Comparison of ENCODE assay signal across 8 mouse cellular contexts in genomic region chr5:121712232-121712933, GRCm38 (mm10). TPM values are rescaled to one million over a fixed set of nuclear protein-coding genes. Genes with fewer than 3 reads are reported as not detected.
DNase-seq lines count a peak whose midpoint lies in the region; ATAC-seq and TF ChIP-seq lines count a peak whose summit lies in the region.

No protein-coding gene starts in this region.

- TF ChIP-seq CTCF in midbrain, postnatal 0 days (IDR thresholded peaks at IDR 0.05) = no peak

- peak overlapping the region; percentile 95 for H3K9ac ChIP-seq in forebrain, embryonic 14.5 days (ENCODE audit: low read length)
- peak overlapping the region; percentile 98 for H3K9ac ChIP-seq in midbrain, postnatal 0 days (replicated peaks; ENCODE audit: low read length, poor library complexity, severe bottlenecking)

- peak; percentile 46 for DNase-seq in kidney, adult 18-20 months
- DNase-seq in kidney, adult 9 months = no peak
- peak; percentile 48 for DNase-seq in cerebellum, adult 11 months
- peak; percentile 44 for DNase-seq in forebrain, embryonic 14.5 days (ENCODE audit: low spot score)
- peak; percentile 66 for DNase-seq in hindbrain, embryonic 10.5 days (ENCODE audit: low spot score)
- peak; percentile 58 for DNase-seq in liver
- DNase-seq in midbrain, postnatal 0 days (ENCODE audit: low spot score) = peak; percentile 39
- peak; percentile 63 for DNase-seq in testis, postnatal 14 days (ENCODE audit: low spot score)

- H3K27me3 ChIP-seq in forebrain, embryonic 14.5 days (replicated peaks; ENCODE audit: control insufficient read depth, insufficient read depth, low read length) = no peaks in the 10 kb centered on the region
- no peaks in the 10 kb centered on the region for H3K27me3 ChIP-seq in hindbrain, embryonic 10.5 days (ENCODE audit: insufficient read depth, poor library complexity, severe bottlenecking)
- H3K27me3 ChIP-seq in midbrain, postnatal 0 days (ENCODE audit: insufficient read depth, low read length) = no peaks in the 10 kb centered on the region

- H3K36me3 ChIP-seq in forebrain, embryonic 14.5 days (ENCODE audit: control insufficient read depth, insufficient read depth, low read length) = no peaks in the 10 kb centered on the region
- peaks cover 13% of the 10 kb centered on the region for H3K36me3 ChIP-seq in hindbrain, embryonic 10.5 days
- H3K36me3 ChIP-seq in midbrain, postnatal 0 days (ENCODE audit: insufficient read depth, low read length) = no peaks in the 10 kb centered on the region

- H3K9me3 ChIP-seq in forebrain, embryonic 14.5 days (replicated peaks; ENCODE audit: control insufficient read depth, low read length) = no peaks in the 10 kb centered on the region
- H3K9me3 ChIP-seq in hindbrain, embryonic 10.5 days = no peaks in the 10 kb centered on the region
- H3K9me3 ChIP-seq in midbrain, postnatal 0 days (ENCODE audit: low read length) = no peaks in the 10 kb centered on the region

- peak overlapping the region; percentile 80 for H3K4me3 ChIP-seq in forebrain, embryonic 14.5 days (ENCODE audit: low read depth, low read length)
- H3K4me3 ChIP-seq in hindbrain, embryonic 10.5 days = peak overlapping the region; percentile 100
- peak overlapping the region; percentile 98 for H3K4me3 ChIP-seq in midbrain, postnatal 0 days (ENCODE audit: low read depth, low read length)

- peak; percentile 57 for ATAC-seq in forebrain, embryonic 14.5 days
- ATAC-seq in midbrain, postnatal 0 days (ENCODE audit: low FRiP score) = peak; percentile 44

- peaks cover 22% of the 10 kb centered on the region for H3K4me1 ChIP-seq in forebrain, embryonic 14.5 days (ENCODE audit: control insufficient read depth, insufficient read depth, low read length)
- peaks cover 45% of the 10 kb centered on the region for H3K4me1 ChIP-seq in hindbrain, embryonic 10.5 days (replicated peaks)
- H3K4me1 ChIP-seq in midbrain, postnatal 0 days (ENCODE audit: insufficient read depth, low read length) = peaks cover 8% of the 10 kb centered on the region; the same call in 1 of the 2 replicates

- WGBS in forebrain, embryonic 14.5 days = 0% methylated on average over 20 of the region's 66 CpGs
- under 1% methylated on average over 66 of the region's 66 CpGs for WGBS in hindbrain, embryonic 10.5 days
- 0% methylated on average over 44 of the region's 66 CpGs for WGBS in midbrain, postnatal 0 days

- H3K4me2 ChIP-seq in forebrain, embryonic 14.5 days (ENCODE audit: low read length) = peak overlapping the region; percentile 84
- H3K4me2 ChIP-seq in midbrain, postnatal 0 days (ENCODE audit: low read depth, low read length, poor library complexity, severe bottlenecking) = peak overlapping the region; percentile 68

- H3K27ac ChIP-seq in forebrain, embryonic 14.5 days (ENCODE audit: low read depth, low read length) = peak overlapping the region; percentile 97
- H3K27ac ChIP-seq in hindbrain, embryonic 10.5 days = peak overlapping the region; percentile 99
- H3K27ac ChIP-seq in midbrain, postnatal 0 days (ENCODE audit: low read depth, low read length) = peak overlapping the region; percentile 98

RNA-seq across cellular contexts. Expression of gene Atxn2, which starts 1.2 kb away (rescaled TPM):
- 43.5 and 49.5 TPM in 2 replicates for polyA plus RNA-seq in forebrain, embryonic 14.5 days (2014; fragmentation: Nextera tagmentation; extraction: Ambion mirVana)
- 38.6 and 42.0 TPM in 2 replicates for polyA plus RNA-seq in hindbrain, embryonic 10.5 days (2016; fragmentation: Nextera tagmentation; extraction: Ambion mirVana)
- total RNA-seq in midbrain, postnatal 0 days (2014; rRNA removed) = 102 and 103 TPM in 2 replicates
- polyA plus RNA-seq in midbrain, postnatal 0 days (2015; fragmentation: Nextera tagmentation; extraction: Ambion mirVana) = 82.9 and 103 TPM in 2 replicates

RNA-seq across cellular contexts. Expression of gene Brap, which starts 52.0 kb away (rescaled TPM):
- polyA plus RNA-seq in forebrain, embryonic 14.5 days (2014; fragmentation: Nextera tagmentation; extraction: Ambion mirVana) = 36.8 and 43.5 TPM in 2 replicates
- polyA plus RNA-seq in hindbrain, embryonic 10.5 days (2016; fragmentation: Nextera tagmentation; extraction: Ambion mirVana) = 41.6 and 41.9 TPM in 2 replicates
- 47.3 and 48.2 TPM in 2 replicates for total RNA-seq in midbrain, postnatal 0 days (2014; rRNA removed)
- polyA plus RNA-seq in midbrain, postnatal 0 days (2015; fragmentation: Nextera tagmentation; extraction: Ambion mirVana) = 43.5 and 43.6 TPM in 2 replicates

RNA-seq across cellular contexts. Expression of gene Acad10, which starts 52.1 kb away (rescaled TPM):
- polyA plus RNA-seq in forebrain, embryonic 14.5 days (2014; fragmentation: Nextera tagmentation; extraction: Ambion mirVana) = 0.84 and 1.1 TPM in 2 replicates
- polyA plus RNA-seq in hindbrain, embryonic 10.5 days (2016; fragmentation: Nextera tagmentation; extraction: Ambion mirVana) = 3.0 and 3.5 TPM in 2 replicates
- 1.7 TPM in 2 replicates for total RNA-seq in midbrain, postnatal 0 days (2014; rRNA removed)
- 1.3 and 1.4 TPM in 2 replicates for polyA plus RNA-seq in midbrain, postnatal 0 days (2015; fragmentation: Nextera tagmentation; extraction: Ambion mirVana)
